Mouse (Mus musculus): ENCODE data around the gene Olfr317.
"Not testable (repeated sequence)": the region's sequence is repeated elsewhere in the genome, so short reads cannot be mapped to it uniquely, and the experiment has no call there.

Olfr317 gene

GRCm38 (mm10) chr11:58738792-58739262, at the start of gene Olfr317:
TSS of gene Olfr317 (minus strand) at chr11:58739212.
- no peak for DNase-seq

GRCm38 (mm10) chr11:58788346-58788745, 49.3 kb upstream of the Olfr317 start:
- DNase-seq: no peak

- DNase-seq: no peak
Observed at GRCm38 (mm10) chr11:58787651-58788050, 48.6 kb upstream of the Olfr317 start.

- no peak for DNase-seq
Observed at GRCm38 (mm10) chr11:58784182-58784581, 45.2 kb upstream of the Olfr317 start.

- DNase-seq: no peak
Observed at GRCm38 (mm10) chr11:58782480-58783089, 43.6 kb upstream of the Olfr317 start, which contains the start of gene Olfr314. TSS of gene Olfr314 (plus strand) at chr11:58782952.

GRCm38 (mm10) chr11:58772888-58773287, 33.9 kb upstream of the Olfr317 start, which contains the start of gene Olfr315:
TSS of gene Olfr315 (plus strand) at chr11:58773188.
- DNase-seq: no peak

GRCm38 (mm10) chr11:58752434-58752833, 13.4 kb upstream of the Olfr317 start, which contains the start of gene Olfr316:
TSS of gene Olfr316 (plus strand) at chr11:58752734.
- no peak for DNase-seq

- DNase-seq: not testable (repeated sequence)
Observed at GRCm38 (mm10) chr11:58751096-58751495, 12.1 kb upstream of the Olfr317 start.

- no peak for DNase-seq
Observed at GRCm38 (mm10) chr11:58733372-58733771, 5.6 kb downstream of the Olfr317 start.

- not testable (repeated sequence) for DNase-seq
Observed at GRCm38 (mm10) chr11:58727896-58728650, 10.9 kb downstream of the Olfr317 start.

GRCm38 (mm10) chr11:58723914-58724313, 15.1 kb downstream of the Olfr317 start, which contains the start of gene Olfr318:
TSS of gene Olfr318 (minus strand) at chr11:58724014.
- DNase-seq: no peak

- no peak for DNase-seq
Observed at GRCm38 (mm10) chr11:58719701-58720100, 19.3 kb downstream of the Olfr317 start.

GRCm38 (mm10) chr11:58717723-58718122, 21.3 kb downstream of the Olfr317 start:
- not testable (repeated sequence) for DNase-seq

- DNase-seq: no peak
Observed at GRCm38 (mm10) chr11:58709086-58709485, 29.9 kb downstream of the Olfr317 start.

- no peak for DNase-seq
Observed at GRCm38 (mm10) chr11:58698862-58699261, 40.1 kb downstream of the Olfr317 start, which contains the start of gene Olfr319. TSS of gene Olfr319 (plus strand) at chr11:58699162.
